9 mouse cellular contexts compared by ENCODE assay signal in the genomic region with DNA sequence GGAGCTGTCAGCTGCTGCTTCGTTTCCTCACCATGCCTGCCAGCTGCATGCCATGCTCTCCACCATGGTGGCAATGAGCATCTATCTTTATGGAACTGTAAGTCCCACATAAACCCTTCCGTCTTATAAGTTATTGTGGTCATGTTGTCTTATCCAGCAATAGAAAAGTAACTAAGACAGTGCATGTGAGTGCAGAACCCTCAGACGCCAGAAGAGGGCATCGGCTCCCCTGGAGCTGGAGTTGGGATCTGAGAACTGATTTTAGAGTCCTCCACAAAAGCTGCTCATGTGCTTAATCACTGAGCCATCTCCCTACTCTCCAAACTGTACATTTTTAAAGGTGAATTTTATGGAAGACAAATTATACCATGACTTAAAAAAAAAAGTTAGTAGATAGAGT. TPM values are rescaled to one million over a fixed set of nuclear protein-coding genes. Genes with fewer than 3 reads are reported as not detected.
A peak's percentile ranks its signal among the peaks of the same experiment; 100 is the strongest.
DNase-seq lines count a peak whose midpoint lies in the region; ATAC-seq lines count a peak whose summit lies in the region.
"Had no signal": no experiment of that assay in that cellular context is flagged by ENCODE, and none has a peak within 500 bp of the region (broad histone marks: within the 10 kb centered on the region; RNA-seq: fewer than 3 reads in every experiment).

No protein-coding gene starts in this region.

- H3K4me1 ChIP-seq in kidney, embryonic 14.5 days (ENCODE audit: control insufficient read depth, insufficient read depth, low read length): no peaks in the 10 kb centered on the region
- no peaks in the 10 kb centered on the region for H3K4me1 ChIP-seq in intestine, embryonic 15.5 days (replicated peaks)
- H3K4me1 ChIP-seq: limb, embryonic 13.5 days had no signal

- H3K27ac ChIP-seq in kidney, embryonic 14.5 days (ENCODE audit: low read depth, low read length): no peak overlapping the region
- no peak overlapping the region for H3K27ac ChIP-seq in intestine, embryonic 15.5 days
- H3K27ac ChIP-seq: limb, embryonic 13.5 days had no signal

- intact Hi-C loops in heart, postnatal 10 days (cut with DNase I): no loop called here

- ATAC-seq in kidney, embryonic 14.5 days (ENCODE audit: low FRiP score, low TSS enrichment): no peak
- ATAC-seq in intestine, embryonic 15.5 days: no peak

- peak; percentile 53 for DNase-seq in kidney, adult 9 months
- DNase-seq in CD4-positive helper T cell, adult 2 months (ENCODE audit: low read depth, low spot score): peak; percentile 49
- peak; percentile 63 for DNase-seq in NIH3T3 (ENCODE audit: low read depth)
- DNase-seq in heart, postnatal 10 days: peak; percentile 42 to 67
- peak; percentile 28 to 52 for DNase-seq in spleen, postnatal 14 days (ENCODE audit: low spot score in 2 of 2)
- no peak for DNase-seq in layer of hippocampus, postnatal 36 days

- H3K4me2 ChIP-seq in kidney, embryonic 14.5 days (replicated peaks; ENCODE audit: low read depth, low read length): no peak overlapping the region
- no peak overlapping the region for H3K4me2 ChIP-seq in intestine, embryonic 15.5 days (replicated peaks)
- H3K4me2 ChIP-seq: limb, embryonic 13.5 days had no signal

- no peak overlapping the region for H3K9ac ChIP-seq in kidney, embryonic 14.5 days (ENCODE audit: low read depth, low read length)
- H3K9ac ChIP-seq in intestine, embryonic 15.5 days: no peak overlapping the region
- H3K9ac ChIP-seq: limb, embryonic 13.5 days had no signal

- H3K27me3 ChIP-seq in kidney, embryonic 14.5 days (ENCODE audit: control insufficient read depth, insufficient read depth, low read length): no peaks in the 10 kb centered on the region
- no peaks in the 10 kb centered on the region; the same call in 1 of the 2 replicates for H3K27me3 ChIP-seq in intestine, embryonic 15.5 days (replicated peaks)

- H3K9me3 ChIP-seq in kidney, embryonic 14.5 days (ENCODE audit: control insufficient read depth, low read length): no peaks in the 10 kb centered on the region
- no peaks in the 10 kb centered on the region for H3K9me3 ChIP-seq in intestine, embryonic 15.5 days
- H3K9me3 ChIP-seq: limb, embryonic 13.5 days had no signal

- H3K4me3 ChIP-seq in kidney, embryonic 14.5 days (ENCODE audit: low read length): no peak overlapping the region
- no peak overlapping the region for H3K4me3 ChIP-seq in intestine, embryonic 15.5 days (replicated peaks)
- H3K4me3 ChIP-seq: limb, embryonic 13.5 days had no signal

- WGBS in kidney, embryonic 14.5 days: 67% methylated on average over 4 of the region's 4 CpGs
- 61% methylated on average over 4 of the region's 4 CpGs for WGBS in intestine, embryonic 15.5 days

- no peaks in the 10 kb centered on the region for H3K36me3 ChIP-seq in kidney, embryonic 14.5 days (ENCODE audit: control insufficient read depth, insufficient read depth, low read length)
- H3K36me3 ChIP-seq in intestine, embryonic 15.5 days: no peaks in the 10 kb centered on the region
- H3K36me3 ChIP-seq: limb, embryonic 13.5 days had no signal

RNA-seq across cellular contexts. Expression of a gene that starts 14.1 kb away (rescaled TPM):
- 5.4 and 8.2 TPM in 2 replicates for polyA plus RNA-seq in kidney, embryonic 14.5 days (2014; fragmentation: Nextera tagmentation; extraction: Ambion mirVana)
- 10 to 100 TPM; 24.8 to 25.3 TPM for total RNA-seq in heart, postnatal 10 days (2021)
- polyA plus RNA-seq in intestine, embryonic 15.5 days (2015; fragmentation: Nextera tagmentation; extraction: Ambion mirVana): 3.7 and 3.8 TPM in 2 replicates
- 1 to 10 TPM; 2.4 to 2.9 TPM for total RNA-seq in layer of hippocampus, postnatal 36 days (2021)

RNA-seq across cellular contexts. Expression of a gene that starts 43.6 kb away (rescaled TPM):
- 22.1 and 22.5 TPM in 2 replicates for polyA plus RNA-seq in kidney, embryonic 14.5 days (2014; fragmentation: Nextera tagmentation; extraction: Ambion mirVana)
- total RNA-seq in heart, postnatal 10 days (2021): 10 to 100 TPM; 32.3 to 37.3 TPM
- 12.3 and 14.3 TPM in 2 replicates for polyA plus RNA-seq in intestine, embryonic 15.5 days (2015; fragmentation: Nextera tagmentation; extraction: Ambion mirVana)
- total RNA-seq in layer of hippocampus, postnatal 36 days (2021): 10 to 100 TPM; 92.1 to 96.4 TPM

RNA-seq across cellular contexts. Expression of a gene that starts 52.6 kb away (rescaled TPM):
- 0.50 and 0.73 TPM in 2 replicates for polyA plus RNA-seq in kidney, embryonic 14.5 days (2014; fragmentation: Nextera tagmentation; extraction: Ambion mirVana)
- total RNA-seq in heart, postnatal 10 days (2021): under 1 TPM; 0.12 to 0.22 TPM
- polyA plus RNA-seq in intestine, embryonic 15.5 days (2015; fragmentation: Nextera tagmentation; extraction: Ambion mirVana): 1.6 and 1.7 TPM in 2 replicates
- total RNA-seq in layer of hippocampus, postnatal 36 days (2021): 10 to 100 TPM; 29.6 to 30.2 TPM

Comparison
In these comparisons a context has a peak if more than half of its experiments do, and no peak if none do; other contexts are left out.
1. DNase-seq: peak in kidney, adult 9 months (single experiment), CD4-positive helper T cell, adult 2 months (single experiment), NIH3T3 (single experiment), heart, postnatal 10 days (2 of 2) and spleen, postnatal 14 days (2 of 2); none in layer of hippocampus, postnatal 36 days (0 of 2).
2. RNA of a gene that starts 14.1 kb away (total RNA-seq): 24.8 to 25.3 TPM in heart, postnatal 10 days; 2.4 to 2.9 TPM in layer of hippocampus, postnatal 36 days; every median in the first group is over 4 times any median in the second.
3. RNA of a gene that starts 52.6 kb away (total RNA-seq): 29.6 to 30.2 TPM in layer of hippocampus, postnatal 36 days; 0.12 to 0.22 TPM in heart, postnatal 10 days; every median in the first group is over 10 times any median in the second.